Mouse (Mus musculus) stomach, postnatal 0 days (tissue): ENCODE measurements around the gene Ick. TPM values are rescaled to one million over a fixed set of nuclear protein-coding genes. Genes with fewer than 3 reads are reported as not detected.

Experiments used
- ATAC-seq: fragments of 200-750 bp; cut with Nextera tagmentation; 2 replicates; pipeline ENCODE4 v1.8.0; 2017; ENCODE audit not compliant: low FRiP score, low TSS enrichment
- DNase-seq: peaks from one replicate; pipeline ENCODE4 v3.0.0-alpha.2; 2016; ENCODE audit warnings: low spot score
- H3K27ac ChIP-seq: fragments of 300-500 bp; sonication (generic); replicated peaks from 2 replicates; pipeline ENCODE4 v1.5.1; 2014; ENCODE audit warnings: mild to moderate bottlenecking, control low read depth
- H3K27me3 ChIP-seq: fragments of 300-500 bp; sonication (generic); 2 replicates; pipeline ENCODE4 v1.6.1; 2014; ENCODE audit warnings: low read length; ENCODE audit not compliant: control insufficient read depth, insufficient read depth
- H3K36me3 ChIP-seq: fragments of 300-500 bp; sonication (generic); 2 replicates; pipeline ENCODE4 v1.6.1; 2014; ENCODE audit warnings: low read length, mixed read lengths; ENCODE audit not compliant: control insufficient read depth, insufficient read depth
- H3K4me1 ChIP-seq: fragments of 300-500 bp; sonication (generic); replicated peaks from 2 replicates; pipeline ENCODE4 v1.6.1; 2014; ENCODE audit warnings: antibody characterized with exemption; ENCODE audit not compliant: control insufficient read depth, insufficient read depth
- H3K4me2 ChIP-seq: fragments of 300-500 bp; sonication (generic); replicated peaks from 2 replicates; pipeline ENCODE4 v1.6.1; 2014; ENCODE audit warnings: low read depth, mild to moderate bottlenecking, control low read depth, moderate library complexity
- H3K4me3 ChIP-seq: fragments of 300-500 bp; sonication (generic); 2 replicates; pipeline ENCODE4 v1.5.1; 2014; ENCODE audit warnings: low read depth, low read length, control low read depth
- H3K9ac ChIP-seq: fragments of 300-500 bp; sonication (generic); 2 replicates; pipeline ENCODE4 v1.6.1; 2014; ENCODE audit warnings: mild to moderate bottlenecking, low read length, control low read depth, mixed read lengths
- H3K9me3 ChIP-seq: fragments of 300-500 bp; sonication (generic); 2 replicates; pipeline ENCODE4 v1.6.1; 2016; ENCODE audit warnings: low read length; ENCODE audit not compliant: control insufficient read depth
- CTCF ChIP-seq: IDR thresholded peaks from 2 replicates; pipeline ENCODE4 v1.5.1; 2016; ENCODE audit warnings: antibody characterized with exemption, low read depth, mild to moderate bottlenecking, moderate library complexity
- EP300 ChIP-seq: optimal IDR thresholded peaks from 2 replicates; pipeline ENCODE3; 2016; ENCODE audit warnings: antibody characterized with exemption
- WGBS: fragments of 180-500 bp; shearing (Covaris S2); extraction: QIAGEN DNeasy Blood & Tissue Kit; methylation state at CpG from one replicate; pipeline ENCODE4 v1.1.7; 2014; 5-methylcytosine and 5-hydroxymethylcytosine counted together
- polyA plus RNA-seq: library from polyadenylated mRNA; unstranded; fragments of >200 nt; fragmentation: Nextera tagmentation; extraction: Ambion mirVana; gene quantifications from 2 replicates; pipeline ENCODE4 v1.2.1, GENCODE M21; 2015

Ick gene
- polyA plus RNA-seq, 1 experiment from 2014 or later: 28.5 TPM

DNA sequence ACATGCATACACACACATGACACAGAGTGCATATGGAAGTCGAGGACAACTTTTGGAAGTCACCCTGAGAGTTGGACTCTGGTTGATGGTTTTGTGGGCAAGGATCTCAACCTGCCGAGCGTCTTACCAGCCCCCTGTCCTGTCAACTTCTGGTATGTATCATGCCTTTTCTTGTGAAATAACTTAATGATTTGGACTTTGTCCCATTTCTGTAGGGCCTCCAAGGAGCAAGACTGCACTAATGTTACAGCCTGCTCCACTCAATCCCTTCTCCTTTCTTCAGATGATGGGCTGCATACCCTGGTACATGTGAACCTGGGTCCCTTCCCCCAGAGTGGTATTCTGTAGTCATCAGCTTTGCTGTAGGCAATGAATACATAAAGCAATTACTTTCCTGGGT, 101.1 kb downstream of the Ick start:
- Histone ChIP-seq H3K4me2 (no peak overlapping the region), H3K9me3 (no peaks in the 10 kb centered on the region), H3K4me1 (peaks cover 3% of the 10 kb centered on the region; the same call in 1 of the 2 replicates), H3K27me3 (no peaks in the 10 kb centered on the region), H3K4me3 (no peak overlapping the region), H3K36me3 (no peaks in the 10 kb centered on the region; the same call in 1 of the 2 replicates), H3K9ac (no peak overlapping the region), H3K27ac (0 out of 2 replicates have a peak overlapping the region, but pooled peaks have one; percentile 30)
- WGBS: 86% methylated on average over 3 of the region's 3 CpGs
- ATAC-seq (no peak), DNase-seq (no peak)
- TF ChIP-seq CTCF (no peak), EP300 (no peak)

DNA sequence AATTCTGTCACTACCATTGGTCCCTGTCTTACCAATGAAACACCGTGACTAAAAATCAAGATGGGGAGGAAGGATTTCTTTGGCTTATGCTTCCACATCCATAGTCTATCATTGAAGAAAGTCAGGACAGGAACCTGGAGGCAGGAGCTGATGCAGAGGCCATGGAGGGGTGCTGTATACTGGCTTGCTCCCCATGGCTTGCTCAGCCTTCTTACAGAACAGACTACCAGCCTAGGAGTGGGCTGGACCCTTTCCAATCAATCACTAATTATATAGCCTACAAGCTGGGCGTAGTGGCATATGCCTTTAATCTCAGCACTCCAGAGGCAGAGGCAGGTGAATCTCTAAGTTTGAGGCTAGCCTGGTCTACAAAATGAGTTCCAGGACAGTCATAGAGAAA, 101.8 kb downstream of the Ick start:
- no peak for DNase-seq
- no peaks in the 10 kb centered on the region for H3K9me3 ChIP-seq
- WGBS: 92% methylated on average over 2 of the region's 2 CpGs

DNA sequence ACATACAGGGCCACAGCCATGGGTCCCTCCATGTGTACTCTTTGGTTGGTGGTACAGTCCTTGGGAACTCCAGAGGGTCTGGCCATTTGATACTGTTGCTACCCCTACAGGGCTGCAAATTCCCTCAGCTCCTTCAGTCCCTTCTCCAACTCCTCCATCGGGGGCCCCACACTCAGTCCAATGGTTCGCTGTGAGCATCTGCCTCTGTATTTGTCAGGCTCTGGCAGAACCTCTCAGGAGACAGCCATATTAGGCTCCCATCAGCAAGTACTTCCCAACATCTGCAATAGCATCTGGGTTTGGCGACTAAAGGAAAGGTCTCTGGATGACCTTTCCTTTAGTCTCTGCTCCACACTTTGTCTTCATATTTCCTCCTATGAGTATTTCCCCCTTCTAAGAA, 102.5 kb downstream of the Ick start:
- H3K9ac ChIP-seq: no peak overlapping the region
- H3K36me3 ChIP-seq: no peaks in the 10 kb centered on the region; the same call in 1 of the 2 replicates
- ATAC-seq: no peak
- peak overlapping the region; percentile 78 for H3K27ac ChIP-seq
- 89% methylated on average over 3 of the region's 3 CpGs for WGBS
- H3K4me1 ChIP-seq: peaks cover 3% of the 10 kb centered on the region; the same call in 1 of the 2 replicates
- no peaks in the 10 kb centered on the region for H3K9me3 ChIP-seq
- H3K4me3 ChIP-seq: no peak overlapping the region
- no peak for DNase-seq
- TF ChIP-seq CTCF: no peak
- TF ChIP-seq EP300: no peak
- no peaks in the 10 kb centered on the region for H3K27me3 ChIP-seq
- H3K4me2 ChIP-seq: no peak overlapping the region

More for the DNA sequence above, 101.8 kb downstream of the Ick start:
- H3K9ac ChIP-seq: no peak overlapping the region
- TF ChIP-seq CTCF (no peak), EP300 (no peak)
- no peak for ATAC-seq
- H3K27me3 ChIP-seq: no peaks in the 10 kb centered on the region
- peaks cover 3% of the 10 kb centered on the region; the same call in 1 of the 2 replicates for H3K4me1 ChIP-seq
- H3K4me3 ChIP-seq: no peak overlapping the region
- no peaks in the 10 kb centered on the region; the same call in 1 of the 2 replicates for H3K36me3 ChIP-seq
- no peak overlapping the region for H3K4me2 ChIP-seq
- H3K27ac ChIP-seq: 0 out of 2 replicates have a peak overlapping the region, but pooled peaks have one; percentile 30

DNA sequence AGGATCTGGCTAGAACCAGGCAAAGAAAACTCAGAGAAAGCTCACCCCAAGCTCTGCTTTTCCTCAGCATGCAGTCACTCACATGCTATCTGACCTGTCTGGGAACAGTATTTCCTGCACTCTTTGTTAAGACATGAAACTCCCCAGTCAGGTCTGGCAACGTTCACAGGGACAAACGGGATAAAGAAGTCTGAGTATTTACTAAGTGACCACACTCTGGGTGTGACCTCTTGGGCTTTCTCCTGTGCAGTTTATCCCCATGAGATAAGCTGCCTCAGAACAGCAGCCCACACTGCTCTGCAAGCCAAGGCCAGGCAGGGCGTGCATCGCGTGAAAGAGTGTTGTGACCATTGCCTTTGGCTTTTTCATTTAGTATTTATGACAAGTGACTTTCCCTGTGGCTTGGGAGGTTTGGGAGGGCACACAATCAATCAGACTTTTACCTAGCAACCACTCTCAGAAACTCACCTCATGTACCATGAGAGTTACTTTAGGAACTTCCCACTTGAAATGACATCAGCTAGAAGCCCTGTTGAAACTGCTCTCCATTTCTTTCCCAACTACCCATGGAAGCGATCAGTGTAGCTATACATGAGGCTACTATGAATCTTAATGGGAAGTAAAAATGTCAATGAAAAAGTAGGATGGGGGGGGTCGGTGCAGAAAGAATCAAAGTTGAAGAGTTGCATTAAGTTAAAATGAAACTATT, 103.5 kb downstream of the Ick start:
- WGBS: 36% methylated on average over 7 of the region's 7 CpGs
- Histone ChIP-seq H3K4me3 (no peak overlapping the region), H3K4me1 (peaks cover 3% of the 10 kb centered on the region; the same call in 1 of the 2 replicates), H3K27me3 (no peaks in the 10 kb centered on the region), H3K9me3 (no peaks in the 10 kb centered on the region), H3K4me2 (no peak overlapping the region), H3K36me3 (no peaks in the 10 kb centered on the region; the same call in 1 of the 2 replicates), H3K9ac (no peak overlapping the region), H3K27ac (peak overlapping the region; percentile 78)
- ATAC-seq: peak; percentile 92
- peak; percentile 89 for DNase-seq
- peak; percentile 94 for TF ChIP-seq EP300
- TF ChIP-seq CTCF: no peak

DNA sequence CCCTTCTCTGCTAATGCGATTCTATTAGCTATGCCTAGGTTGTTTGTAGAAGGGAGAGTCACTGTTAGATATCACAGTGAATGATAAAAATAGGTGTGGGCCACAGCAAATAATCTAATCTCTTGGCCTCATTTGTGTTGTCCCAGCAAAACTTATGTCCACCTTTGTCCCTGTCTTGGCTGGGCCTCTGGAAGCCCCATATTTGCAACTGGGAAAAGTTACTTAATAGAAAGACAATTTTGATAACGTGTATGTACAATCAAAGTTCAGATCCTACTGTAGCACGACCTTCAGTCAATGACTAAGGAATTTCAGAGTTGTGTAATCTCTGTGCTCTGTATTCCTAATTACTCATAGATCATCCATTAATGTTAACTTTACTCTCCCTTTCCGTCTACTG, 108.1 kb downstream of the Ick start:
- 42% methylated on average over 4 of the region's 4 CpGs for WGBS
- Histone ChIP-seq H3K4me2 (no peak overlapping the region), H3K4me1 (peaks cover 3% of the 10 kb centered on the region; the same call in 1 of the 2 replicates), H3K4me3 (no peak overlapping the region), H3K36me3 (no peaks in the 10 kb centered on the region), H3K27ac (peak overlapping the region; percentile 45; the same call in 1 of the 2 replicates), H3K9me3 (no peaks in the 10 kb centered on the region), H3K27me3 (no peaks in the 10 kb centered on the region), H3K9ac (no peak overlapping the region)
- no peak for TF ChIP-seq CTCF
- TF ChIP-seq EP300: peak; percentile 46
- peak; percentile 80 for ATAC-seq
- DNase-seq: peak; percentile 62

Other genes starting within 250 kb of the Ick start
- gene Elovl5, start 191.8 kb upstream of the Ick start, polyA plus RNA-seq: 38.0 and 39.5 TPM in 2 replicates
- not detected in 2 replicates for gene Gcm1, start 57.3 kb upstream of the Ick start, polyA plus RNA-seq
- gene Fbxo9, start 127 bp upstream of the Ick start, polyA plus RNA-seq: 41.0 and 44.5 TPM in 2 replicates
- 1,515 and 1,656 TPM in 2 replicates for gene Gsta4, start 73.6 kb downstream of the Ick start, polyA plus RNA-seq
- gene Gsta1, start 121.5 kb downstream of the Ick start, polyA plus RNA-seq: 1,326 and 1,348 TPM in 2 replicates
- 929 and 937 TPM in 2 replicates for gene Gm3776, start 147.9 kb downstream of the Ick start, polyA plus RNA-seq
- 5.1 and 5.8 TPM in 2 replicates for gene Gm10639, start 180.7 kb downstream of the Ick start, polyA plus RNA-seq
- gene Omt2a, start 205.6 kb downstream of the Ick start, polyA plus RNA-seq: not detected in 2 replicates
- not detected in 2 replicates for gene Omt2b, start 218.4 kb downstream of the Ick start, polyA plus RNA-seq
- gene Gsta2, start 246.6 kb downstream of the Ick start, polyA plus RNA-seq: 69.4 and 82.2 TPM in 2 replicates